Mouse (Mus musculus) cerebral cortex, adult 2 months (tissue): ENCODE results near the gene Gm4881.

ENCODE experiments used
- WGBS: fragments of 180-500 bp; shearing (Covaris S2); methylation state at CpG from one replicate; pipeline ENCODE4 v1.1.7; 2018; 5-methylcytosine and 5-hydroxymethylcytosine counted together

The Gm4881 gene

GRCm38 (mm10) chr7:24944257-24944950 is at the start of gene Gm4881:
Gene Gm4881 (minus strand): TSS chr7:24944494.
- WGBS: 1% methylated on average over 66 of the region's 72 CpGs

DNA sequence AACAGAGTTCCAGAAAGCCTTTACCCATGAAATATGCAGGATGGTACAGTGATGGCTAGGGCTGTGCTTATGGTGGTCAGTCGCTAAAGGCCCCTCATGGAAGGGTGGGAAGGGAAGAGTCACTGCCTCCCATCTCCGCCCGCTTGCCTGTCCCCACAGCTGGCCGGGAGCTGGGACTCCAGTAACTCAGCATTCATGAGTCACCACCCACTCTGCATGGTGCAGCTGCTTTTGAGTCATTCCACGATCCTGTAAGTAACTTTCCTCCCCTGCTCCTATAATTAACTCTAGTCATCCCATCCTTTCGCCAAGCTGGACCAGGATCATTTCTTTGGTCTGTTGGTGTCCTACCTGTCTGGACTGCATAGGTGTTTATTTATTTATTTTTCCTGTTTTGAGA is 48.8 kb upstream of the Gm4881 start:
- 36% methylated on average over 6 of the region's 6 CpGs for WGBS

GRCm38 (mm10) chr7:24990478-24990877 is 46.2 kb upstream of the Gm4881 start:
- 79% methylated on average over 8 of the region's 8 CpGs for WGBS

DNA sequence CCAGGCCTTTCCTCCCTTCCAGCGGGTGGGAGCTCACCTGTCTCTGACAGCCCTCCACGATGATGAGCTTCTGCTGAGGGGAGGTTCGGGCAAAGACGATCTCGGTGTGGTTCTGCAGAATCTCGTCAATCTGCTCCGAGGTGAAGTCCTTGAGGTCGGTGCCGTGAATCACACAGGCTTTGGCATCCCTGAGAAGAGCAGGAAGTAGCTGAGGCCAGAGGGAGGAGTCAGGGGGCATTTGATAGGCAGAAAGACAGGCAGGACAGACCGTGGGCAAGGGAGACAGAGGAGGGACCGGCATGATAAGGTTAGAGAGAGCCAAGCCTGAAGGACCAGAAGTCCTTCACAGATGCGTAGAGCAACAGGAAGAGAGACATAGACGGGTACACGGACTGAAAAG is 43.6 kb upstream of the Gm4881 start:
- WGBS: 72% methylated on average over 14 of the region's 14 CpGs

DNA sequence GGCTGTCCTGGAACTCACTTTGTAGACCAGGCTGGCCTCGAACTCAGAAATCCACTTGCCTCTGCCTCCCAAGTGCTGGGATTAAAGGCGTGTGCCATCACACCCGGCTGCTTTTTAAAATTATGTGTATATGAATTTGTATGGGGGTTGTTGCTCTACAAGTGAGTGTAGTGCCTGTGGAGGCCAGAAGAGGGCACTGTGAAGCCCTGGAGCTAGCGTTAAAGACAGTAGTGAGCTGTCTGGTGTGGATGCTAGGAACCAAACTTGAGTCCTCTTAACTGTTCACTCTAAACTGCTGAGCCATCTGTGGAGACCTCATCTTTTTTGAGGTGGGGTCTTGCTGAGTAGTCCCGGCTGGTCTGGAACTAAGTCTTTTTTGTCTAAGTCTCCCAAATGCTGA is 41.5 kb upstream of the Gm4881 start:
- WGBS: 57% methylated on average over 5 of the region's 5 CpGs

- 82% methylated on average over 2 of the region's 2 CpGs for WGBS
Measured at GRCm38 (mm10) chr7:24984307-24984706, 40.0 kb upstream of the Gm4881 start.

- 47% methylated on average over 5 of the region's 5 CpGs for WGBS
Measured at GRCm38 (mm10) chr7:24983396-24983795, 39.1 kb upstream of the Gm4881 start.

GRCm38 (mm10) chr7:24980439-24980838 is 36.1 kb upstream of the Gm4881 start:
- 63% methylated on average over 7 of the region's 7 CpGs for WGBS

DNA sequence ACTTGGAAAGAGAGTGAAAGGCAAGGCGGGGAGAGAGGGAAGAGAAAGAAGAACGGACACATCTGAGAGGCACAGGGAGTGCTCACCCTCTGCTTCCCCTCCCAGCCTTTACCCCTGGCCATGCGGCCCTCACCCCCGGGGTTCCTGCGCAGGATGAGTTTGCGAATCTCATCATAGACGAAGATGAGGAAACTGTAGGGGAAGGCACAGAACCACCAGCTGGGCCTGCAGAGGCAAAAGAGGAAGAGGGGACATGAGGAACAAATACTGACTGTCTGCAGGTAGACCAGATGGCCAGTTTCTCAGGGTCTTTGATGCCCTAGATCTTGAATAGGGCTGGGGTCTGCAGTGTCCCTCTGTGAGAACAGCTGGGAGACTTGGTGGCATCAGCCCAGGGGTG is 34.5 kb upstream of the Gm4881 start:
- 58% methylated on average over 7 of the region's 7 CpGs for WGBS

DNA sequence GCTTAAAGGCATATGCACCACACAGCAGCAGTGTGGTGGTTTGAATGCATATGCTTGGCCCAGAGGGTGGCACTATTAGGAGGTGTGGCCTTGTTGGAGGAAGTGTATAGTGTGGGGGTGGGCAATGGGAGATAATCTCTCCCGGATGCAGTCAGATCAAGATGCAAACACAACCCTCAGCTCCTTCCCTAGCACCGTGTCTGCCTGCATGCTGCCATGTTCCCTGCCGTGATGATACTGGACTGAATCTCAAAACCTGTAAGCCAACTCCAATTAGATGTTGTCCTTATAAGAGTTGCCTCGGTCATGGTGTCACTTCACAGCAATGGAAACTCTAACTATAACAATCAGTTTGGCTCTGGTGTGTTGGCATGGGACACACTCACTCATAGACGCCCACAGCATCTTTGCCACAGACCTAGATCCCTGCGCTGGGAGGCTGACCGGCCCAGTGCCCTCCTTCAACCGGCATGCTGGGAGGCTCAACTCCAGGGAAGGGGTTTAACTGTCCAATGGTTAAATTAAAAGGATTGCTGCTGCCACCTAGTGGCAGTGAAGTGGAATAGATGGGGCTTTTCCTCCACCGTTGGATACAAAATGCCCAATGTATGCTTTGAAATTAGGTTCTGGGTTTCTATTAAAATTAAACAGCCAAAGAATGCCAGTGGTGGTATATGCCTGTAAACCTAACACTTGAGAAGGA is 30.8 kb upstream of the Gm4881 start:
- 22% methylated on average over 9 of the region's 9 CpGs for WGBS

DNA sequence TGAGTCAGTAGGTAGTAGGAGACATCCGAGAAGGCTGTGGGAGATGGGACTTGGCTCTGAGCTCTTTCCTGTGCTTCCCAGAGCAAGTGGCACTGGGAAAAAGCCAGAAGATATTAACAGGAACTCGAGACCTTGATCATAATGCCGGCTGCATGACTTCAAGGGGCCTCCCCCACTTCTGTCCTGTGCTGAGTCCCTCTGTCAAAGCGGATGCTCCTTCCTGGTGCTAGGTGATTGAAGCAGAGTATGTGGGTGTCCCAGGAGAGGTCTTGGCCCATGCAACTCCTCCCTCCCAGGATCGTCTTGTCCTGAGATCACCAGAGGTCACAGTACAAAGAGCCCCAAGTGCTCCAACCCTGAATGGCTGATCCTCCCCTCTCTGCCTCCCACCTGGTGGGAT is 29.6 kb upstream of the Gm4881 start:
- 74% methylated on average over 5 of the region's 5 CpGs for WGBS

GRCm38 (mm10) chr7:24973208-24973607 is 28.9 kb upstream of the Gm4881 start:
- WGBS: 83% methylated on average over 4 of the region's 4 CpGs

- whole genome bisulfite sequencing: under 1% methylated on average over 45 of the region's 45 CpGs
Measured at GRCm38 (mm10) chr7:24971972-24972893, 27.9 kb upstream of the Gm4881 start, which contains the start of gene Rabac1. Gene Rabac1 (minus strand): TSS chr7:24972754.

GRCm38 (mm10) chr7:24971261-24971971 is 27.1 kb upstream of the Gm4881 start:
- 4% methylated on average over 19 of the region's 19 CpGs for WGBS

DNA sequence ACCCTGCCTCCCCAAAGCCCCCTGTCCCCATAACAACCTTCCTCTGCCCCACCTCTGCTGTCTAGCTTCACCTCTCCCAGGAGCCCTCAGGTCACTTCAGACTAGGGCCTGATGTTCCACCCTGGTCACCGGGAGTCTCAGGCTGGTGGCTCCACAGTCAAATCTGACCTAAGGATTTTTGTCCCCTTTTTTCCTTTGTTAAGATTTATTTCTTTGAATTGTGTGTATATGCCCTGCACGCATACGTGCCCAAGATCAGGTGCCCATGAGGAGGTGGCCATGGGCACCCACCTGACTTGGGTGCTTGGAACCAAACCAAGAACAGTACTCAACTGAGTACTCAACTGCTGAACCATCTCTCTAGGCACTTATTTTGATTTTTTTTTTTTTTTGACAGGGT is 26.0 kb upstream of the Gm4881 start:
- 75% methylated on average over 3 of the region's 3 CpGs for WGBS

GRCm38 (mm10) chr7:24969805-24970204 is 25.5 kb upstream of the Gm4881 start:
- 53% methylated on average over 12 of the region's 12 CpGs for WGBS

GRCm38 (mm10) chr7:24968463-24968862 is 24.2 kb upstream of the Gm4881 start:
- WGBS: 45% methylated on average over 6 of the region's 6 CpGs

DNA sequence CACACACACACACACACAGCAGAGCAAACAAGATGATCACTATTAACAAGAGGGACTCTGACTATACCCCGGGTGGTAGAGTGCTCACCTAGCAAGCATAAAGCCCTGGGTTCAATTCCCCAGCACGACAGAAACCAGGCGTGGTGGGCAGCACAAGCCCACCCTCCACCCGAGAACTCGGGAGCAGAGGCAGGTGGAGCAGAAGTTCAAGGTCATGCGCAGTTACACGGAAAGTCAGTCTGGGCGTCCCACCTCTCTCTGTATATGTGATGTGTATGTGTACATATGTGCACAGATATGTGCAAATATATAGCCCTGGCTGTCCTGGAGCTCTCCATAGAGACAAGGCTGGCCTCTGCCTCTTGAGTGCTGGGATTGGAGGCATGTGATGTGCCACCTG is 23.7 kb upstream of the Gm4881 start:
- WGBS: 89% methylated on average over 8 of the region's 8 CpGs

DNA sequence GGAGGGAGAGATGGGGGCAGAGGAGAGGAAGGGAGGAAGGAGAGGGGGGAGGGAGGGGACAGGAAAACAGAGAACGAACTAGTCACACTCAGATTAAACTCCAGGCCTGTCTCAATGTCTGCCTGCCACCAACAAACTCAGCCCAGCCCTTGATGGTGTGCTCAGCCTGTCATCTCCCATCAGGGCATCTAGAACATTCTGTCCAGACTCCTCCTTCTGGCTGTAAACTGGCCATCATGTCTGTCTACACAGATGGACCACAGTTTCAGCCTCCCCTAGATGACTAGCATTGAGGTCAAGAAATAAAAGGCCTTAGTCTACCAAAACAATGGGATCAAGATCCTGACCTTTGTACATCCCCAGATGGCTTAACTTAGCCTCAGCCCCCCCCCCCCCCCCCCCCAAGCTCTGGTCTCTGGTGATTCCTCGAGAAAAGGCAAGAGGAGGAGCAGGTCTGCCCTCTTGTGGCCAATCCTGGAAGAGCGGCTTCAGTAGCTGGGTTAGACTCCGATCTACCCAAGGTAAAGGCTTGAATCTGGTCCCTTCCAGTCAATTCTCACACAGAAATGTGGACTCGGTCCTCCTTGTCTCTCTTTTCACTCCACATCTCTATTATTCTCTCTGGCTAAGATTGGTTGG is 20.7 kb upstream of the Gm4881 start:
- WGBS: 10% methylated on average over 5 of the region's 5 CpGs

GRCm38 (mm10) chr7:24964288-24964687 is 20.0 kb upstream of the Gm4881 start:
- 78% methylated on average over 2 of the region's 2 CpGs for WGBS

- 19% methylated on average over 32 of the region's 33 CpGs for WGBS
Measured at GRCm38 (mm10) chr7:24955226-24955625, 10.9 kb upstream of the Gm4881 start.
